Mouse (Mus musculus): ENCODE measurements around the gene Prdm13.

The Prdm13 gene

GRCm38 (mm10) chr4:21685595-21686091, at the start of gene Prdm13:
TSS of gene Prdm13 (minus strand) at chr4:21685963.
- DNase-seq (ENCODE audit: low spot score in 2 of 2) = peak in 1 of 2 experiments; percentile 4

GRCm38 (mm10) chr4:21727615-21728165, 41.9 kb upstream of the Prdm13 start, which contains the start of gene Ccnc:
TSS of gene Ccnc (plus strand) at chr4:21727701.
- peak; percentile 75 to 89 for DNase-seq (ENCODE audit: low spot score in 2 of 2)

- peak in 1 of 2 experiments; percentile 22 for DNase-seq (ENCODE audit: low spot score in 2 of 2)
Observed at GRCm38 (mm10) chr4:21726912-21727614, 41.3 kb upstream of the Prdm13 start.

- no peak for DNase-seq (ENCODE audit: low spot score in 2 of 2)
Observed at GRCm38 (mm10) chr4:21722752-21723334, 37.1 kb upstream of the Prdm13 start.

- DNase-seq (ENCODE audit: low spot score in 2 of 2) = peak in 1 of 2 experiments; percentile 47
Observed at GRCm38 (mm10) chr4:21712147-21712546, 26.4 kb upstream of the Prdm13 start.

GRCm38 (mm10) chr4:21705046-21705445, 19.3 kb upstream of the Prdm13 start:
- DNase-seq (ENCODE audit: low spot score in 2 of 2) = no peak

GRCm38 (mm10) chr4:21695638-21696254, 10.0 kb upstream of the Prdm13 start:
- DNase-seq (ENCODE audit: low spot score in 2 of 2) = peak in 1 of 2 experiments; percentile 72

- DNase-seq (ENCODE audit: low spot score in 2 of 2) = no peak
Observed at GRCm38 (mm10) chr4:21690221-21690620, 4.5 kb upstream of the Prdm13 start.

GRCm38 (mm10) chr4:21689492-21689941, 3.8 kb upstream of the Prdm13 start:
- no peak for DNase-seq (ENCODE audit: low spot score in 2 of 2)

- peak in 1 of 2 experiments; percentile 42 for DNase-seq (ENCODE audit: low spot score in 2 of 2)
Observed at GRCm38 (mm10) chr4:21688703-21689200, 3.0 kb upstream of the Prdm13 start.

- no peak for DNase-seq (ENCODE audit: low spot score in 2 of 2)
Observed at GRCm38 (mm10) chr4:21687783-21688702, 2.3 kb upstream of the Prdm13 start.

- no peak for DNase-seq (ENCODE audit: low spot score in 2 of 2)
Observed at GRCm38 (mm10) chr4:21686934-21687333, 1.2 kb upstream of the Prdm13 start.

GRCm38 (mm10) chr4:21686416-21686815, 653 bp upstream of the Prdm13 start:
- DNase-seq (ENCODE audit: low spot score in 2 of 2) = no peak

GRCm38 (mm10) chr4:21684341-21684970, 1.3 kb downstream of the Prdm13 start:
- DNase-seq (ENCODE audit: low spot score in 2 of 2) = no peak

GRCm38 (mm10) chr4:21682421-21683150, 3.2 kb downstream of the Prdm13 start:
- DNase-seq (ENCODE audit: low spot score in 2 of 2) = no peak

- DNase-seq (ENCODE audit: low spot score in 2 of 2) = no peak
Observed at GRCm38 (mm10) chr4:21680971-21681370, 4.8 kb downstream of the Prdm13 start.

- peak in 1 of 2 experiments; percentile 1 for DNase-seq (ENCODE audit: low spot score in 2 of 2)
Observed at GRCm38 (mm10) chr4:21679624-21680480, 5.9 kb downstream of the Prdm13 start.

GRCm38 (mm10) chr4:21678975-21679623, 6.7 kb downstream of the Prdm13 start:
- DNase-seq (ENCODE audit: low spot score in 2 of 2) = peak in 1 of 2 experiments; percentile 36
